Mouse (Mus musculus): ENCODE data around the gene Zfp786.
"Not testable (repeated sequence)": the region's sequence is repeated elsewhere in the genome, so short reads cannot be mapped to it uniquely, and the experiment has no call there.

The Zfp786 gene

DNA sequence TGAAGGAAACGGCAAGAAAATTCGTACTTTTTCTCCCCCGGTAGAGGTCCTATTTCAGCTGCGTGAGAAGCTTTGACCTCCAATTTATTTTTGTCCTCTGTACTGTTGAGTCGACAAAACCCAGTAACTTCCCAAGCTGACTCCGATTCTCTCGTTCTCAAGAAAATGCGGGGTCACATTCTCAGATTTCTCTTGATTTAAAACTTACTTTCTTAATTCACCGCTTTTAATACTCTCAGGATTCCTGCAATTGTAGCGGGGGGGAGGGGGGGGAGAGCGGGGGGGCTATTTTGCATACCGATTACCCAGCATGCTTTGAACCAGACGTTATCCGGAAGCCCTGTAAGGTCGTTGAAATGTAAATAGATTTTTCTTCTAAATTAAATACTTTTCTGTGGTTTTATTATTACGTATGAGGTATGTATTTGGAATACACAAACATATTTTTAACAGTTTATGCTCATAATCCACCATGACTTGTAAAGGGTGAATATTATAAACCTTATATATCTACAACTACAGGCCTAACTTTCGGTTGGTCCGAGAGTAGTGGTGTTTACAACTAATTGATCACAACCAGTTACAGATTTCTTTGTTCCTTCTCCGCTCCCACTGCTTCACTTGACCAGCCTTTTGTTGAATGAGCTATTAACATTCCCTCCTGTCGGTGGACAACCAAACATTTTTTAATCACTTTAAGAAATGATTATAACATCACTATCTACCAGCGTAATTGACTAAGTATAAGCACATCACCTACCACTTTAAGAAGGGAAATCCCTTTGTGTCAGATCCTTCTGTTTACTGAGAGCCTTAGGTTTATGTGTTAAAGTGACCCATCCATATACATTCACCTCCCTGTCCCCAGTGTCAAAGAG, 49.3 kb downstream of the Zfp786 start:
- no peak for DNase-seq (ENCODE audit: low spot score in 2 of 2)

DNA sequence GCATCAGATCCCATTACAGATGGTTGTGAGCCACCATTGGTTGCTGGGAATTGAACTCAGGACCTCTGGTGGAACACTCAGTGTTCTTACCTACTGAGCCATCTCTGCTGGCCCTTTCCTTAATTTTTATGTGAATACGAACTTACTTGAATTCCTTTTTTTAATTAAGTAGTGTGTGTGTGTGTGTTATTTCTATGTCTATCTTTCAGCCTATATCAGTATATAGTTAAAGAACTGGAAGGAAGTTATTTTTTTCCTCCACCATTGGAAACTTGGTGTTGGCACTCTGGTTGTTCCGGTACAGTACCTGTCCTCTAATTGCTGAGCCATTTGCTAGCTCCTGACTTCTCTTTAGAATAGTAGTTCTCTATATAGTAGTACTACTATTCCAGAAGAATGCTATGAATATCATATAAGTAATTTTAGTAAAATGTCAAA, 50.1 kb downstream of the Zfp786 start:
- no peak for DNase-seq (ENCODE audit: low spot score in 2 of 2)

DNA sequence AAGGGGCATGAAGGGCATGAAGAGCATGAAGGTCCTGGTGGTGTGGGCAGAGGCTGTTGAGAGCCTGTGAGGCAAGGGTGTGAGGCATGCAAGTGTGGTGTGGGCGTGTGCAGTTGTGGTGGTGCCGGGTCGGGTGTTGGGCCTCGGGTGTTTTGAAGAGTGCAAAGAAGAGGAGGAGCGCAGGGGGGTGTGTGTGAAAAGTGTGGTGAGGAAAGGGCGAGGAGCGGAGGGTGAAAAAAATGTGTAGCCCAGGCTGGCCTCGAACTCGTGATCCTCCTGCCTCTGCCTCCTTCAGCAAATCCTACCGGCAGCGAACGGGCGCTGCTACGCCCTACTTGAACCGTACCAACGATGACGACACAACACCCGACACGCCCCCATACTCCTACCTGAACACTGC, 58.9 kb downstream of the Zfp786 start:
- not testable (repeated sequence) for DNase-seq (ENCODE audit: low spot score in 2 of 2)

DNA sequence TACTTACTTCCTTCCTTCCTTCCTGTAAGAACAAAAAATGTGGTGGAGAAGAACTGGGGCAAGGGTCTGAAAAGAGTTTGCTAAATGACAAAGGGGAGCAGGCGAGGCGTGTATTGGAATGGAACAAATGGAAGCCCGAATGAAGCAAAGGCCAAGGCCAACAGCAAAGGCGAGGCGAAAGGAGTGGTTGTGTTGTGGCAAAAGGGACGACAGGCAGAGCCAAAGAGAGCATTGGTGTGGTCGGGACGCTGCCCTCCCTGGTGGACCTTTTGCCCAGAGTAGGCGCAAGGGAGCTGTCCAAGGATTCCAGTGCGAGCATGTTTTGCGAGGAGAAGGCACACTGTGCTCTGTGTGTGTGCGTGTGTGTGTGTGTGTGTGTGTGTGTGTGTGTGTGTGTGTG, 59.6 kb downstream of the Zfp786 start:
- not testable (repeated sequence) for DNase-seq (ENCODE audit: low spot score in 2 of 2)

DNA sequence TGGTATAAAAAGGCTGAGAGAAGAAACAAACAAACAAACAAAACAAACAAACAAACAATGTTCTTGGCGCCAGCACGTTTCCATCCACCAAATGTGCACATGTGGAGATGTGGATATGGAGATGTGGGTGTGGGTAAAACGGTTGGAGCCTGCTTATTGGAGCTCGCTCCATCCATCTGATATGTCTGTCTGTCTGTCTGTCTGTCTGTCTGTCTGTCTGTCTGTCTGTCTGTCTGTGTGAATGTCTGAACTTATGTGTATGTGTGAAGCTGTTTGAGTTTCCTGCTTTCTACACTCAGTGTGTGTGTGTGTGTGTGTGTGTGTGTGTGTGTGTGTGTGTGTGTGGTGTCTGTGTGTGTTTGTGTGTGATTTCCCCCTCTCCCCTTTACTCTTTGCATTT, 60.8 kb downstream of the Zfp786 start:
- DNase-seq (ENCODE audit: low spot score in 2 of 2): not testable (repeated sequence)
